Mouse (Mus musculus) liver, adult 2 months (tissue): ENCODE data around the gene Nr5a2. TPM values are rescaled to one million over a fixed set of nuclear protein-coding genes. Genes with fewer than 3 reads are reported as not detected.
A peak's percentile ranks its signal among the peaks of the same experiment; 100 is the strongest.

Experiments used
- DNase-seq: peaks from one replicate; pipeline ENCODE4 v3.0.0-alpha.2; 2011; ENCODE audit warnings: low read depth, low spot score; ENCODE audit errors: extremely low read depth
- H3K27ac ChIP-seq: fragments of 200-500 bp; replicated peaks from 2 replicates; pipeline ENCODE4 v1.5.1; 2012; ENCODE audit warnings: low read depth, mild to moderate bottlenecking, control low read depth, inconsistent platforms, low read length; ENCODE audit not compliant: insufficient read depth
- H3K27me3 ChIP-seq: fragments of 200-500 bp; 2 replicates; pipeline ENCODE4 v1.6.1; 2012; ENCODE audit warnings: mild to moderate bottlenecking, moderate library complexity, low read length, inconsistent platforms; ENCODE audit not compliant: control insufficient read depth, insufficient read depth
- H3K36me3 ChIP-seq: fragments of 200-500 bp; 2 replicates; pipeline ENCODE4 v1.6.1; 2012; ENCODE audit warnings: low read length, inconsistent platforms; ENCODE audit not compliant: control insufficient read depth, insufficient read depth
- H3K4me1 ChIP-seq: fragments of 200-500 bp; 2 replicates; pipeline ENCODE4 v1.6.1; 2011; ENCODE audit warnings: low read length; ENCODE audit not compliant: control insufficient read depth, insufficient read depth
- H3K4me3 ChIP-seq: fragments of 200-500 bp; 2 replicates; pipeline ENCODE4 v1.5.1; 2011; ENCODE audit warnings: low read depth, mild to moderate bottlenecking, control low read depth, low read length, moderate library complexity; ENCODE audit not compliant: insufficient read depth
- H3K79me2 ChIP-seq: fragments of 200-500 bp; 2 replicates; pipeline ENCODE4 v1.6.1; 2012; ENCODE audit warnings: inconsistent platforms, mild to moderate bottlenecking, low read length, moderate library complexity; ENCODE audit not compliant: control insufficient read depth, insufficient read depth
- H3K9ac ChIP-seq: fragments of 200-500 bp; 2 replicates; pipeline ENCODE4 v1.6.1; 2012; ENCODE audit warnings: low read depth, mild to moderate bottlenecking, control low read depth, inconsistent platforms, low read length
- CTCF ChIP-seq: fragments of 200-500 bp; IDR thresholded peaks from 2 replicates; pipeline ENCODE4 v1.5.1; 2011; ENCODE audit warnings: low read depth, low read length, control low read depth
- POLR2A ChIP-seq: fragments of 200-500 bp; IDR thresholded peaks from 2 replicates; pipeline ENCODE4 v1.6.1; 2011; ENCODE audit warnings: low read length, control low read depth; ENCODE audit not compliant: insufficient read depth; ENCODE audit errors: extremely low read depth
- WGBS: fragments of 180-500 bp; shearing (Covaris S2); methylation state at CpG from one replicate; pipeline ENCODE4 v1.1.7; 2018; 5-methylcytosine and 5-hydroxymethylcytosine counted together
- polyA plus RNA-seq: library from polyadenylated mRNA; depleted of rRNA; stranded (reverse); fragments of >200 nt; gene quantifications from 2 replicates; pipeline ENCODE4 v1.2.3, GENCODE M21; 2012
- total RNA-seq: library from RNA; depleted of rRNA; stranded (reverse); fragments of >200 nt; gene quantifications from 2 replicates; pipeline ENCODE4 v1.2.3, GENCODE M21; 2014

Nr5a2 gene
- total and polyA plus RNA-seq, 2 experiments: 21.4 to 37.7 TPM

GRCm38 (mm10) chr1:136940603-136941002 lies 19.6 kb downstream of the Nr5a2 start:
- Histone ChIP-seq H3K4me1 (peaks cover 29% of the 10 kb centered on the region), H3K79me2 (peaks cover 30% of the 10 kb centered on the region), H3K27ac (no peak overlapping the region), H3K36me3 (peaks cover 47% of the 10 kb centered on the region), H3K27me3 (no peaks in the 10 kb centered on the region), H3K4me3 (no peak overlapping the region), H3K9ac (no peak overlapping the region)
- WGBS: 93% methylated on average over 5 of the region's 5 CpGs
- DNase-seq: no peak
- TF ChIP-seq CTCF: no peak
- TF ChIP-seq POLR2A: no peak

GRCm38 (mm10) chr1:136939220-136939619 lies 21.0 kb downstream of the Nr5a2 start:
- H3K4me3 ChIP-seq: no peak overlapping the region
- no peak overlapping the region for H3K9ac ChIP-seq
- DNase-seq: no peak
- no peak overlapping the region for H3K27ac ChIP-seq
- no peak for TF ChIP-seq POLR2A
- peaks cover 37% of the 10 kb centered on the region for H3K4me1 ChIP-seq
- H3K36me3 ChIP-seq: peaks cover 41% of the 10 kb centered on the region
- H3K79me2 ChIP-seq: peaks cover 25% of the 10 kb centered on the region
- WGBS: 25% methylated on average over 1 of the region's 1 CpGs
- no peaks in the 10 kb centered on the region for H3K27me3 ChIP-seq

- H3K79me2 ChIP-seq: peaks cover 38% of the 10 kb centered on the region
- H3K36me3 ChIP-seq: peaks cover 22% of the 10 kb centered on the region
- peaks cover 62% of the 10 kb centered on the region for H3K4me1 ChIP-seq
- H3K27me3 ChIP-seq: no peaks in the 10 kb centered on the region
- DNase-seq: no peak
- peak overlapping the region; percentile 68; the same call in 1 of the 2 replicates for H3K27ac ChIP-seq
- H3K4me3 ChIP-seq: no peak overlapping the region
- no peak for TF ChIP-seq POLR2A
- TF ChIP-seq CTCF: no peak
- H3K9ac ChIP-seq: no peak overlapping the region
- WGBS: 55% methylated on average over 9 of the region's 9 CpGs
Observed at GRCm38 (mm10) chr1:136935960-136936324, 24.3 kb downstream of the Nr5a2 start.

GRCm38 (mm10) chr1:136935316-136935959 lies 24.8 kb downstream of the Nr5a2 start:
- whole genome bisulfite sequencing: 18% methylated on average over 8 of the region's 8 CpGs
- TF ChIP-seq POLR2A: no peak
- no peak for TF ChIP-seq CTCF
- no peak overlapping the region for H3K4me3 ChIP-seq
- peak; percentile 84 for DNase-seq
- peaks cover 63% of the 10 kb centered on the region for H3K4me1 ChIP-seq
- H3K27ac ChIP-seq: peak overlapping the region; percentile 68
- no peaks in the 10 kb centered on the region for H3K27me3 ChIP-seq
- peaks cover 36% of the 10 kb centered on the region for H3K79me2 ChIP-seq
- peaks cover 17% of the 10 kb centered on the region for H3K36me3 ChIP-seq
- peak overlapping the region; percentile 2; the same call in 1 of the 2 replicates for H3K9ac ChIP-seq

- Histone ChIP-seq H3K4me3 (no peak overlapping the region), H3K36me3 (peaks cover 8% of the 10 kb centered on the region), H3K27ac (peak overlapping the region; percentile 33), H3K79me2 (peaks cover 32% of the 10 kb centered on the region), H3K9ac (no peak overlapping the region), H3K4me1 (peaks cover 68% of the 10 kb centered on the region), H3K27me3 (no peaks in the 10 kb centered on the region)
- no peak for TF ChIP-seq POLR2A
- no peak for TF ChIP-seq CTCF
- peak; percentile 96 for DNase-seq
- WGBS: 13% methylated on average over 10 of the region's 10 CpGs
Observed at GRCm38 (mm10) chr1:136934051-136934450, 26.2 kb downstream of the Nr5a2 start.

- peak overlapping the region; percentile 66 for H3K27ac ChIP-seq
- peaks cover 4% of the 10 kb centered on the region; the same call in 1 of the 2 replicates for H3K36me3 ChIP-seq
- WGBS: 45% methylated on average over 5 of the region's 5 CpGs
- H3K4me1 ChIP-seq: peaks cover 73% of the 10 kb centered on the region
- DNase-seq: peak; percentile 78
- peaks cover 34% of the 10 kb centered on the region for H3K79me2 ChIP-seq
- TF ChIP-seq CTCF (no peak), POLR2A (no peak)
- no peak overlapping the region for H3K9ac ChIP-seq
- H3K4me3 ChIP-seq: no peak overlapping the region
- H3K27me3 ChIP-seq: no peaks in the 10 kb centered on the region
Observed at GRCm38 (mm10) chr1:136931026-136931425, 29.2 kb downstream of the Nr5a2 start.
